Mouse (Mus musculus): ENCODE measurements at regions not wholly inside any gene's neighbourhood (a gene's known extent, or its start where the extent isn't known, plus 50 kb on each side); places are given as distances from the start of the nearest gene placed in this dataset.

- no peak for TF ChIP-seq MYOD1 (IDR thresholded peaks at IDR 0.05; ENCODE audit: control insufficient read depth, insufficient read length, low read depth)
- TF ChIP-seq CEBPB (IDR thresholded peaks at IDR 0.05; ENCODE audit: low read depth) = no peak
- no peak for TF ChIP-seq CTCF (IDR thresholded peaks at IDR 0.05; ENCODE audit: control insufficient read depth, insufficient read depth, insufficient read length)
These were observed 230.7 kb upstream of the Tbx18 start for GRCm38 (mm10) chr9:87961796-87962195.

Data from C2C12 (cell line).